Mouse (Mus musculus): ENCODE results near the gene Atrn. TPM values are rescaled to one million over a fixed set of nuclear protein-coding genes. Genes with fewer than 3 reads are reported as not detected.

Atrn gene
- total RNA-seq, 2 experiments from 2014 or later = 14.1 to 15.3 TPM

GRCm38 (mm10) chr2:130916521-130917147 is 10.3 kb downstream of the Atrn start:
- intact Hi-C loops (cut with DNase I) = no loop called here
- TF ChIP-seq CTCF (IDR thresholded peaks at IDR 0.05) = no peak
- DNase-seq = no peak
- no peak overlapping the region for H3K27ac ChIP-seq
- no peak overlapping the region for H3K4me3 ChIP-seq

- H3K27ac ChIP-seq = no peak overlapping the region
- no peak for TF ChIP-seq CTCF (IDR thresholded peaks at IDR 0.05)
- H3K4me3 ChIP-seq = no peak overlapping the region
- intact Hi-C loops (cut with DNase I) = no loop called here
- no peak for DNase-seq
Measured at GRCm38 (mm10) chr2:130917686-130918085, 11.4 kb downstream of the Atrn start.

- Histone ChIP-seq H3K4me3 (no peak overlapping the region), H3K27ac (peak overlapping the region; percentile 38)
- intact Hi-C loops (cut with DNase I) = no loop called here
- no peak for TF ChIP-seq CTCF (IDR thresholded peaks at IDR 0.05)
- DNase-seq = no peak
Measured at GRCm38 (mm10) chr2:130919062-130919593, 12.8 kb downstream of the Atrn start.

- intact Hi-C loops (cut with DNase I) = no loop called here
- H3K4me3 ChIP-seq = no peak overlapping the region
- no peak for DNase-seq
- TF ChIP-seq CTCF (IDR thresholded peaks at IDR 0.05) = no peak
- no peak overlapping the region for H3K27ac ChIP-seq
Measured at GRCm38 (mm10) chr2:130924950-130925349, 18.7 kb downstream of the Atrn start.

- intact Hi-C loops (cut with DNase I) = no loop called here
- TF ChIP-seq CTCF (IDR thresholded peaks at IDR 0.05) = no peak
- DNase-seq = no peak
- Histone ChIP-seq H3K27ac (no peak overlapping the region), H3K4me3 (no peak overlapping the region)
Measured at GRCm38 (mm10) chr2:130928031-130928430, 21.7 kb downstream of the Atrn start.

- no peak overlapping the region for H3K4me3 ChIP-seq
- no peak for DNase-seq
Measured at GRCm38 (mm10) chr2:130928530-130928929, 22.2 kb downstream of the Atrn start.

GRCm38 (mm10) chr2:130929994-130930393 is 23.7 kb downstream of the Atrn start:
- Histone ChIP-seq H3K4me3 (no peak overlapping the region), H3K27ac (no peak overlapping the region)
- intact Hi-C loops (cut with DNase I) = no loop called here
- no peak for DNase-seq
- TF ChIP-seq CTCF (IDR thresholded peaks at IDR 0.05) = no peak

More at GRCm38 (mm10) chr2:130928530-130928929, 22.2 kb downstream of the Atrn start:
- no peak for TF ChIP-seq CTCF (IDR thresholded peaks at IDR 0.05)
- H3K27ac ChIP-seq = no peak overlapping the region
- intact Hi-C loops (cut with DNase I) = no loop called here

- intact Hi-C loops (cut with DNase I) = no loop called here
- Histone ChIP-seq H3K4me3 (no peak overlapping the region), H3K27ac (no peak overlapping the region)
- no peak for DNase-seq
- no peak for TF ChIP-seq CTCF (IDR thresholded peaks at IDR 0.05)
Measured at GRCm38 (mm10) chr2:130932865-130933264, 26.6 kb downstream of the Atrn start.

- no peak overlapping the region for H3K27ac ChIP-seq
- TF ChIP-seq CTCF (IDR thresholded peaks at IDR 0.05) = no peak
- intact Hi-C loops (cut with DNase I) = loop anchor here (5.0 kb wide), 1 partner anchor 42 kb away; the partner anchor contains the start of genes 4930402H24Rik and Atrn
- no peak for DNase-seq
- H3K4me3 ChIP-seq = no peak overlapping the region
Measured at GRCm38 (mm10) chr2:130949781-130950180, 43.5 kb downstream of the Atrn start.

- DNase-seq = peak; percentile 87
- intact Hi-C loops (cut with DNase I) = no loop called here
- TF ChIP-seq CTCF (IDR thresholded peaks at IDR 0.05) = peak; percentile 99; the same call in 1 of the 2 replicates
- Histone ChIP-seq H3K27ac (no peak overlapping the region), H3K4me3 (no peak overlapping the region)
Measured at GRCm38 (mm10) chr2:130950548-130950947, 44.3 kb downstream of the Atrn start.

GRCm38 (mm10) chr2:130958906-130959305 is 52.6 kb downstream of the Atrn start:
- no peak for TF ChIP-seq CTCF (IDR thresholded peaks at IDR 0.05)
- DNase-seq = no peak
- H3K4me3 ChIP-seq = no peak overlapping the region
- no peak overlapping the region for H3K27ac ChIP-seq
- intact Hi-C loops (cut with DNase I) = no loop called here

- Histone ChIP-seq H3K27ac (no peak overlapping the region), H3K4me3 (no peak overlapping the region)
- intact Hi-C loops (cut with DNase I) = loop anchor here (10.0 kb wide), 1 partner anchor 293 kb away; no protein-coding TSS in a partner anchor
- TF ChIP-seq CTCF (IDR thresholded peaks at IDR 0.05) = peak; percentile 64
- no peak for DNase-seq
Measured at GRCm38 (mm10) chr2:130961851-130962250, 55.6 kb downstream of the Atrn start.

- TF ChIP-seq CTCF (IDR thresholded peaks at IDR 0.05) = no peak
- Histone ChIP-seq H3K27ac (no peak overlapping the region), H3K4me3 (no peak overlapping the region)
- DNase-seq = no peak
- intact Hi-C loops (cut with DNase I) = loop anchor here (10.0 kb wide), 1 partner anchor 290 kb away; no protein-coding TSS in a partner anchor
Measured at GRCm38 (mm10) chr2:130965042-130965441, 58.7 kb downstream of the Atrn start.

- no peak for TF ChIP-seq CTCF (IDR thresholded peaks at IDR 0.05)
- intact Hi-C loops (cut with DNase I) = no loop called here
- Histone ChIP-seq H3K27ac (no peak overlapping the region), H3K4me3 (no peak overlapping the region)
- no peak for DNase-seq
Measured at GRCm38 (mm10) chr2:130971030-130971429, 64.7 kb downstream of the Atrn start.

Measured in gastrocnemius, adult 2 months (tissue).